Mouse (Mus musculus): ENCODE measurements at regions not wholly inside any gene's neighbourhood (a gene's known extent, or its start where the extent isn't known, plus 50 kb on each side); places are given as distances from the start of the nearest gene placed in this dataset.

DNA sequence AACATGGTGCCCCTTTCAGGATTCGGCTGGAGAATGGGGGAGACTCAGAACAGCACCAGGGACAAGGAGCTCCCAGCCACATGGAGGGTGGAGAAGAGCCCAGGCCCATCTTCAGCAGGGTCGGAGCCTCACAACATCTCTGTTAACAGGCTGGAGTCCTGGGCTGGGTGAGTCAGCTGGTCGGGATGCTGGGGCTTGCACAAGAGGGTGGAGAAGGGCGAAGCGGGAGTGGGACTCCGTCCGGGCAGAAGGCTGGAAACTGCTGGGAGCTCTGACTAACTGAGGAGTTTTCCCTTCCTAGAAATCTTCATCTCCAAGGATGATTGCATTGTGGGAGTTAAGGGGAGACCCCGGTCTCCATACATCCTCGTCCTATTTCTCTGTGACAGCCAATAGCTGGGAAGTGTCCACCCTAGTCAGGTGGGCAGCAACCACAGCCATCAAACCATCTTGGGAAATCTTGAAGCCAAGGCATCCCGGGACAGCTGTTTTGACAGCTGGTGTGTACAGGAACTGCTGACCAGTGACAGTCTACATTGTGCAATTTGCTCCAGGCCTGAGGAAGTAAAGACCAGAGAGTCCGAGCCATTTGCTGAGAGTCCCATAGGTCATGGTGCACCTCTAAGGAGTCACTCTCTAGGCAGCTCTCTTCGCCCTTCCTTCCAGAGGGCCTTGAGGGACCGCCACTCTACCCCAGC is 247.4 kb downstream of the Bcl11b start:
- WGBS: 91% methylated on average over 13 of the region's 13 CpGs
- Histone ChIP-seq H3K36me3 (no peaks in the 10 kb centered on the region), H3K9me3 (replicated peaks) (no peaks in the 10 kb centered on the region), H3K27ac (replicated peaks) (0 out of 2 replicates have a peak overlapping the region, but pooled peaks have one; percentile 9), H3K4me1 (peaks cover 61% of the 10 kb centered on the region), H3K4me3 (no peak overlapping the region), H3K27me3 (ENCODE audit: low read depth, poor library complexity, severe bottlenecking) (peaks cover 8% of the 10 kb centered on the region)
- DNase-seq (ENCODE audit: low spot score): no peak

DNA sequence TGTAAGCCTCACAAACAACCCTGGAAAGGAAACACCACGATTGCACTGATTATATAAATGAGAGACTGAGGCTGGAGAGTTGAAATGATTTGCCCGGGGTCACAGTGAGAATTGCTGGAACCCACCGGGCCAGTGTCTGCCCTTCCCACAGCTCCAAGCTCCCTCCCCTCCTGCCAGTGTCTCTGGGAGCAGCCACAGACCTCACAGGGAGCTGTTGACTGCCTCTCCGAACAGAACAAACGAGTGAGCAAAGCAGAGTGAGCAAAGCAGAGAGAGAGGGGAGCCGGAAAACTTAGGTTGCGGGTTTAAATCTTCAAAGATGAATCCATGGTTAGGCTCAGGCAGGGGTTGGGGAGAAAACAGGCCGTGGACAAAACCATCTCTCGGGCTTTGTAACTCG is 246.2 kb downstream of the Bcl11b start:
- H3K4me1 ChIP-seq: peaks cover 57% of the 10 kb centered on the region
- H3K27me3 ChIP-seq (ENCODE audit: low read depth, poor library complexity, severe bottlenecking): peaks cover 8% of the 10 kb centered on the region
- no peak for DNase-seq (ENCODE audit: low spot score)
- H3K27ac ChIP-seq (replicated peaks): 0 out of 2 replicates have a peak overlapping the region, but pooled peaks have one; percentile 52
- H3K9me3 ChIP-seq (replicated peaks): no peaks in the 10 kb centered on the region
- 35% methylated on average over 10 of the region's 10 CpGs for WGBS
- no peak overlapping the region for H3K4me3 ChIP-seq
- H3K36me3 ChIP-seq: no peaks in the 10 kb centered on the region

GRCm38 (mm10) chr12:107757996-107758791 is 245.2 kb downstream of the Bcl11b start:
- H3K27ac ChIP-seq (replicated peaks): peak overlapping the region; percentile 50
- H3K4me3 ChIP-seq: peak overlapping the region; percentile 7; the same call in 1 of the 2 replicates
- no peaks in the 10 kb centered on the region for H3K36me3 ChIP-seq
- 15% methylated on average over 16 of the region's 16 CpGs for WGBS
- no peaks in the 10 kb centered on the region for H3K9me3 ChIP-seq (replicated peaks)
- DNase-seq (ENCODE audit: low spot score): peak; percentile 45
- peaks cover 47% of the 10 kb centered on the region for H3K4me1 ChIP-seq
- peaks cover 5% of the 10 kb centered on the region for H3K27me3 ChIP-seq (ENCODE audit: low read depth, poor library complexity, severe bottlenecking)

DNA sequence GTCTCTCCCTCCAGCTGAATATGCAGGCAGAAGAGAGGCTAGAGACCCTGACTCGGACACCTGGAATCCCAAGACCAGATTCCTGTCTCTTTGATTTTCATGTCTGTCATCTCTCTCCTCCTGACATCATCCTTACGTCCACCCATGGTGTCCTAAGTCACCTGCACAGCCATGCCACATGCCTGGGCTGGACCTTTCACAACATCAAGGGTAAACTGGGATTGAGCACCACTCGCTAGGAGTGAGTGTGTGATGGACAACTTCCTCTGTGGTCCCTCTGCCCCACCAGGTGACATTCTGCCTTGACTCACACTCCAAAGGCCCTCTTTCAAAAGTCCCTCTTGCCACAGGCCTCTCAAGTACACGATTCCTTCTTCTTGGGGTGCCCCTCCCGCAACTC is 244.1 kb downstream of the Bcl11b start:
- Histone ChIP-seq H3K9me3 (replicated peaks) (no peaks in the 10 kb centered on the region), H3K4me1 (peaks cover 36% of the 10 kb centered on the region), H3K27ac (replicated peaks) (0 out of 2 replicates have a peak overlapping the region, but pooled peaks have one; percentile 33), H3K36me3 (no peaks in the 10 kb centered on the region), H3K27me3 (ENCODE audit: low read depth, poor library complexity, severe bottlenecking) (peaks cover 4% of the 10 kb centered on the region), H3K4me3 (no peak overlapping the region)
- WGBS: 87% methylated on average over 5 of the region's 5 CpGs
- DNase-seq (ENCODE audit: low spot score): no peak

DNA sequence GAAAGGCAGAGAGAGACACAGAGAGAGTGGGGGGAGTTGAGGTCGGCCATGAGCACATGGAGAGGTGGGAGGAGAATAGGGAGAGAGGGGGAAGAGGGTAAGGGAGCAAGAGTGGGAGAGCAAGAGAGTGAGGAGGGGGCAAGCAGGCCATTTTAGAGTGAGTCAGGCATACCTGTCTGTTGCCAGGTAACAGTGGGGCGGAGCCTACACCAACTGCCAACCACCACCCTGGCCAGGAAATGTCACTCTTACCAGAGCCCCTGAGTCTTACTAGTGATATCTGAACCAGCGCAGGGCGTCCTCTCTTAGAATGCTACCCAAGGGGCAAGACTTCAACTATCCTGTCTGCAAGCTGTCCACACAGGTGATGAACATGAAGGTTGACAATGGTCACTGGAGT is 243.5 kb downstream of the Bcl11b start:
- Histone ChIP-seq H3K36me3 (no peaks in the 10 kb centered on the region), H3K27ac (replicated peaks) (no peak overlapping the region), H3K9me3 (replicated peaks) (no peaks in the 10 kb centered on the region), H3K4me1 (peaks cover 32% of the 10 kb centered on the region), H3K4me3 (no peak overlapping the region), H3K27me3 (ENCODE audit: low read depth, poor library complexity, severe bottlenecking) (peaks cover 4% of the 10 kb centered on the region)
- no peak for DNase-seq (ENCODE audit: low spot score)
- 76% methylated on average over 4 of the region's 4 CpGs for WGBS

GRCm38 (mm10) chr12:107762140-107762539 is 241.3 kb downstream of the Bcl11b start:
- H3K27ac ChIP-seq (replicated peaks): peak overlapping the region; percentile 20; the same call in 1 of the 2 replicates
- no peaks in the 10 kb centered on the region for H3K36me3 ChIP-seq
- DNase-seq (ENCODE audit: low spot score): no peak
- no peak overlapping the region for H3K4me3 ChIP-seq
- H3K27me3 ChIP-seq (ENCODE audit: low read depth, poor library complexity, severe bottlenecking): no peaks in the 10 kb centered on the region; the same call in 1 of the 2 replicates
- H3K9me3 ChIP-seq (replicated peaks): no peaks in the 10 kb centered on the region
- 70% methylated on average over 4 of the region's 4 CpGs for WGBS
- H3K4me1 ChIP-seq: peaks cover 23% of the 10 kb centered on the region

DNA sequence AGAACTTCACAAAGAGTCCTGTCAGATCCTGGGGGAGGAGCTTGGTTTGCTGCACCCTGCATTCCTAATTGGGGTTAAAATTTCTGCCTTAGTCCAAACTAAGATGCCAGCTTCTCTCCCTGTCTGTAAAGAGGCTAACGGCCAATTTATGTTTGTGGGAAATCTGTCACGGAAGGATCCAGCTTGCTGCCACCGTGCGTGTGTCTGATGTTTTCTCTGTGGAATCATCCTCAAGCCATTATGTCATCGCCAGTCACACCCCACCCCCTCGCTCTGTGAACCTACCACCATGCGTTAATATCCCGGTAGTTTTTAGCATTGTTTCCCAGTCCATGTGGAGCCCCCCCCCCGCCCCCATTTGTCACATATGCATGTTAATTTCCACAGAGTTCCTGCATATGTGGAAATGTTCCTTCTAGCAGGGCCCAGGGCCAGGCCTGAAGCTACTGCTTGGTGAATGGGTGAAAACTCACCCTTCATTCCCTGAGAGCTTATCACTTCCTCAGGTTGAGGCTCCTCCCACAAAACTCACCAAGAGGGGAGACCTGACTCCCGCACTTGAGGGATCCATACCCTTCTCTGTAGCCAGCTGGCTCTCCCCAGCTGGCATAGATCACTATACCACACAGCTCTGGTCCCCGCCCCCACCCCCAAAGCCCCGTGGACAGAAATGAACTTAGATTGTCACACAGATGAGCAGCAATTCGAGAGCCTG is 233.4 kb downstream of the Bcl11b start:
- H3K9me3 ChIP-seq (replicated peaks): 0 out of 2 replicates have a peak, but pooled peaks cover 3% of the 10 kb centered on the region
- H3K27me3 ChIP-seq (ENCODE audit: low read depth, poor library complexity, severe bottlenecking): no peaks in the 10 kb centered on the region
- no peak overlapping the region for H3K4me3 ChIP-seq
- no peak overlapping the region for H3K27ac ChIP-seq (replicated peaks)
- H3K36me3 ChIP-seq: no peaks in the 10 kb centered on the region
- H3K4me1 ChIP-seq: no peaks in the 10 kb centered on the region; the same call in 1 of the 2 replicates
- WGBS: 75% methylated on average over 13 of the region's 13 CpGs
- DNase-seq (ENCODE audit: low spot score): no peak

DNA sequence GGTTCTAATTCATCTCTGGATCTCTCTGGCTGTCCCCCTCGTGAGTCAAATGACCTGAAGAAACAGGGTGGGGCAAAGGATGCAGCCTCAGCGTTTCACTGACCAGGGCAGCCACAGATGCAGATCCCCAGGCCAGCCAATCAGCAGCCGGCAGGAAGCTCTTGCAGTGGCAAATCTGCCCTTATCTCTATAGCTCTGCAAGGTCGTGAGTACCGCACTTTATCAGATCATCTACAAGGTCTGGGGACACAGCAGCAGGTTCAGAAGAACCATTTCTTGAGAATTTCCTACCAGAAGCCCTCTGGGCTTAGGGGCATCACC is 232.9 kb downstream of the Bcl11b start:
- DNase-seq (ENCODE audit: low spot score): no peak
- H3K9me3 ChIP-seq (replicated peaks): 0 out of 2 replicates have a peak, but pooled peaks cover 3% of the 10 kb centered on the region
- WGBS: 32% methylated on average over 5 of the region's 5 CpGs
- H3K27me3 ChIP-seq (ENCODE audit: low read depth, poor library complexity, severe bottlenecking): no peaks in the 10 kb centered on the region
- H3K4me3 ChIP-seq: no peak overlapping the region
- no peak overlapping the region for H3K27ac ChIP-seq (replicated peaks)
- no peaks in the 10 kb centered on the region for H3K36me3 ChIP-seq
- H3K4me1 ChIP-seq: no peaks in the 10 kb centered on the region; the same call in 1 of the 2 replicates

- Histone ChIP-seq H3K4me1 (no peaks in the 10 kb centered on the region; the same call in 1 of the 2 replicates), H3K36me3 (no peaks in the 10 kb centered on the region), H3K9me3 (replicated peaks) (peaks cover 3% of the 10 kb centered on the region; the same call in 1 of the 2 replicates), H3K4me3 (no peak overlapping the region), H3K27ac (replicated peaks) (no peak overlapping the region), H3K27me3 (ENCODE audit: low read depth, poor library complexity, severe bottlenecking) (no peaks in the 10 kb centered on the region)
- DNase-seq (ENCODE audit: low spot score): no peak
- 82% methylated on average over 2 of the region's 2 CpGs for WGBS
These were observed 232.1 kb downstream of the Bcl11b start for GRCm38 (mm10) chr12:107771325-107771724.

- Histone ChIP-seq H3K4me1 (no peaks in the 10 kb centered on the region; the same call in 1 of the 2 replicates), H3K4me3 (no peak overlapping the region), H3K27me3 (ENCODE audit: low read depth, poor library complexity, severe bottlenecking) (no peaks in the 10 kb centered on the region), H3K9me3 (replicated peaks) (peaks cover 3% of the 10 kb centered on the region; the same call in 1 of the 2 replicates), H3K36me3 (no peaks in the 10 kb centered on the region), H3K27ac (replicated peaks) (no peak overlapping the region)
- 58% methylated on average over 3 of the region's 3 CpGs for WGBS
- no peak for DNase-seq (ENCODE audit: low spot score)
These were observed 231.6 kb downstream of the Bcl11b start for GRCm38 (mm10) chr12:107771809-107772208.

DNA sequence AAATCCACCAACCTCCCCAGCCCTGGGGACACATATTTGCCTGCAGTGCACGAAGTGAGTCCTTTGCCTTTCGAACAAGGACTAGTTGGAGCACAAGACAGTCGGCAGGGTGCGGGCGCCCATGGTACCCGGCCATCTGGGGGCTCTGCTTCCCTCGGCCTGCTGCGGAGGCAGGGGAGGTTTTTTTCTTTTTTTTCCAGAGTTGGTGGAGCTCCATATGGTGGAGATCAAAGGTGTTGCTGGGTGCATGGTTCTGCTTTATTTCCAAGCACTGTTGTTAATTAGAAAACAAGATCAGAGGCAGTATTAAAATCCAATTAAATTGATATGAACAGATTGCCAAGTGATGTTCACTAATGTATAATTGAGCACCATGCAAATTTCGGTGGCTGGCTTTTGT is 225.4 kb downstream of the Bcl11b start:
- no peaks in the 10 kb centered on the region for H3K27me3 ChIP-seq (ENCODE audit: low read depth, poor library complexity, severe bottlenecking)
- 0 out of 2 replicates have a peak, but pooled peaks cover 5% of the 10 kb centered on the region for H3K4me1 ChIP-seq
- DNase-seq (ENCODE audit: low spot score): no peak
- H3K9me3 ChIP-seq (replicated peaks): peaks cover 3% of the 10 kb centered on the region; the same call in 1 of the 2 replicates
- no peak overlapping the region for H3K4me3 ChIP-seq
- WGBS: 87% methylated on average over 9 of the region's 9 CpGs
- no peak overlapping the region for H3K27ac ChIP-seq (replicated peaks)
- no peaks in the 10 kb centered on the region for H3K36me3 ChIP-seq

- WGBS: 90% methylated on average over 13 of the region's 13 CpGs
- DNase-seq (ENCODE audit: low spot score): no peak
- H3K4me3 ChIP-seq: no peak overlapping the region
- H3K9me3 ChIP-seq (replicated peaks): no peaks in the 10 kb centered on the region; the same call in 1 of the 2 replicates
- 0 out of 2 replicates have a peak, but pooled peaks cover 5% of the 10 kb centered on the region for H3K4me1 ChIP-seq
- H3K27ac ChIP-seq (replicated peaks): no peak overlapping the region
- H3K36me3 ChIP-seq: no peaks in the 10 kb centered on the region
- H3K27me3 ChIP-seq (ENCODE audit: low read depth, poor library complexity, severe bottlenecking): no peaks in the 10 kb centered on the region
These were observed 223.9 kb downstream of the Bcl11b start for GRCm38 (mm10) chr12:107779306-107780057.

Measured in midbrain, embryonic 10.5 days (tissue).